47 mouse cellular contexts compared by ENCODE assay signal in the genomic region with DNA sequence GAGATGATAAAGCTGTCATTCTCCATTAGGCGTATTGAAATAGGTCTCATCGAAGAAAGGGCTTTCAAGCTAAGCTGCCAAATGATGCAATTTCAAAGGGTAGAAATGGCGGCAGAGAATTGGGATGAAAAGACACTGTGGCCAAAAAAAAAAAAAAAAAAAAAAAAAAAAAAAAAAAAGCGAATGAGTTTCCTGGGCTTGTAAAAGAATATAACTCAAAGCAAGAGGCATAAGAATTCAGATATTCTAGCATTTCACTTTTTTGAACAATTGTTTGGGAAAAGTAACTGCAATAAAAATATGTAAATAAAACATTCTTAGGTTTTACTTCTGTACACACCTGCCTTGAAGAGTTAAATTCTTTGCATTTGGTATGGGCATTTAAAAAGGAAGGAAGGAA. TPM values are rescaled to one million over a fixed set of nuclear protein-coding genes. Genes with fewer than 3 reads are reported as not detected.
"Had no signal": no experiment of that assay in that cellular context is flagged by ENCODE, and none has a peak within 500 bp of the region (broad histone marks: within the 10 kb centered on the region; RNA-seq: fewer than 3 reads in every experiment).

No protein-coding gene starts in this region.

- H3K4me1 ChIP-seq: limb, embryonic 15.5 days; liver, embryonic 12.5 days; liver, embryonic 13.5 days; liver, embryonic 15.5 days; lung, embryonic 15.5 days; megakaryocyte, embryonic 14.5 days; midbrain, embryonic 10.5 days; midbrain, embryonic 12.5 days; midbrain, embryonic 13.5 days; midbrain, embryonic 15.5 days; neural tube, embryonic 12.5 days had no signal

- H3K4me3 ChIP-seq: limb, embryonic 10.5 days; limb, embryonic 12.5 days; limb, embryonic 13.5 days; limb, embryonic 15.5 days; liver, embryonic 12.5 days; liver, embryonic 13.5 days; liver, embryonic 15.5 days; lung, embryonic 15.5 days; megakaryocyte, embryonic 14.5 days; midbrain, embryonic 10.5 days; midbrain, embryonic 12.5 days; midbrain, embryonic 13.5 days; midbrain, embryonic 15.5 days; myocyte; neural tube, embryonic 12.5 days had no signal

- H3K4me2 ChIP-seq: limb, embryonic 12.5 days; limb, embryonic 13.5 days; limb, embryonic 15.5 days; liver, embryonic 11.5 days; liver, embryonic 12.5 days; liver, embryonic 13.5 days; liver, embryonic 15.5 days; lung, embryonic 14.5 days; lung, embryonic 15.5 days; midbrain, embryonic 11.5 days; midbrain, embryonic 12.5 days; midbrain, embryonic 13.5 days; midbrain, embryonic 15.5 days; neural tube, embryonic 12.5 days had no signal

- H3K27me3 ChIP-seq: limb, embryonic 12.5 days; limb, embryonic 13.5 days; limb, embryonic 15.5 days; liver, embryonic 12.5 days; liver, embryonic 13.5 days; liver, embryonic 15.5 days; lung, embryonic 15.5 days; megakaryocyte, embryonic 14.5 days; midbrain, embryonic 12.5 days; midbrain, embryonic 13.5 days; midbrain, embryonic 15.5 days; neural tube, embryonic 12.5 days had no signal

- H3K9ac ChIP-seq: limb, embryonic 12.5 days; limb, embryonic 13.5 days; limb, embryonic 15.5 days; liver, embryonic 12.5 days; liver, embryonic 13.5 days; liver, embryonic 14.5 days; liver, embryonic 15.5 days; liver, postnatal 0 days; lung, embryonic 14.5 days; lung, embryonic 15.5 days; midbrain, embryonic 12.5 days; midbrain, embryonic 13.5 days; midbrain, embryonic 15.5 days; neural tube, embryonic 12.5 days had no signal

- DNase-seq: left cerebral cortex, postnatal 4 days; liver; liver, embryonic 13.5 days; liver, postnatal 0 days; lung, adult 18-20 months; lung, adult 2 months; lung, embryonic 14.5 days; lung, postnatal 10 days; lung, postnatal 14 days; lung, postnatal 36 days; lung, postnatal 4 days; midbrain, embryonic 14.5 days had no signal

- ATAC-seq: liver, embryonic 12.5 days; liver, postnatal 0 days; lung, postnatal 0 days; midbrain, embryonic 13.5 days; midbrain, embryonic 15.5 days; midbrain, embryonic 16.5 days had no signal

- H3K27ac ChIP-seq: limb, embryonic 10.5 days; limb, embryonic 12.5 days; limb, embryonic 13.5 days; limb, embryonic 15.5 days; liver, embryonic 12.5 days; liver, embryonic 13.5 days; liver, embryonic 14.5 days; liver, embryonic 15.5 days; lung, embryonic 15.5 days; macrophage; midbrain, embryonic 10.5 days; midbrain, embryonic 12.5 days; midbrain, embryonic 13.5 days; midbrain, embryonic 15.5 days; neural tube, embryonic 12.5 days had no signal

- H3K36me3 ChIP-seq: limb, embryonic 10.5 days; limb, embryonic 12.5 days; limb, embryonic 13.5 days; limb, embryonic 15.5 days; liver, embryonic 12.5 days; liver, embryonic 13.5 days; liver, embryonic 15.5 days; lung, embryonic 15.5 days; midbrain, embryonic 10.5 days; midbrain, embryonic 12.5 days; midbrain, embryonic 13.5 days; midbrain, embryonic 15.5 days; neural tube, embryonic 12.5 days had no signal

- H3K9me3 ChIP-seq: limb, embryonic 10.5 days; limb, embryonic 12.5 days; limb, embryonic 13.5 days; limb, embryonic 15.5 days; liver, embryonic 12.5 days; liver, embryonic 13.5 days; liver, embryonic 15.5 days; lung, embryonic 15.5 days; midbrain, embryonic 10.5 days; midbrain, embryonic 12.5 days; midbrain, embryonic 13.5 days; midbrain, embryonic 15.5 days; neural tube, embryonic 12.5 days had no signal

RNA-seq across cellular contexts. Expression of a gene that starts 3.6 kb away (rescaled TPM):
- total RNA-seq: left cerebral cortex, adult 8-10 months; left cerebral cortex, postnatal 10 days; left cerebral cortex, postnatal 14 days; left cerebral cortex, postnatal 25 days; left cerebral cortex, postnatal 36 days; left cerebral cortex, postnatal 4 days; liver, adult 2 months; megakaryocyte, adult 5-6 weeks; megakaryocyte-erythroid progenitor cell, adult 5-6 weeks; midbrain, postnatal 0 days; monocyte, adult 5-6 weeks had no signal
- polyA plus RNA-seq: limb, embryonic 10.5 days; limb, embryonic 11.5 days; limb, embryonic 13.5 days; limb, embryonic 14.5 days; limb, embryonic 15.5 days; liver, adult 2 months; liver, embryonic 11.5 days; liver, embryonic 12.5 days; liver, embryonic 13.5 days; liver, embryonic 14.5 days; liver, embryonic 15.5 days; liver, embryonic 16.5 days; liver, postnatal 0 days; lung, adult 2 months; lung, embryonic 14.5 days; lung, embryonic 15.5 days; lung, embryonic 16.5 days; lung, postnatal 0 days; macrophage; midbrain, embryonic 10.5 days; midbrain, embryonic 11.5 days; midbrain, embryonic 12.5 days; midbrain, embryonic 13.5 days; midbrain, embryonic 14.5 days; midbrain, embryonic 15.5 days; midbrain, embryonic 16.5 days; midbrain, postnatal 0 days; myocyte; neural tube, embryonic 11.5 days; neural tube, embryonic 12.5 days had no signal
